ENCODE assay signal across 8 mouse cellular contexts in genomic region chr7:107371126-107371920, GRCm38 (mm10). TPM values are rescaled to one million over a fixed set of nuclear protein-coding genes. Genes with fewer than 3 reads are reported as not detected.
A peak's percentile ranks its signal among the peaks of the same experiment; 100 is the strongest.
DNase-seq lines count a peak whose midpoint lies in the region; ATAC-seq and TF ChIP-seq lines count a peak whose summit lies in the region.

No protein-coding gene starts in this region.

- no peak for DNase-seq in layer of hippocampus, adult 2 months (ENCODE audit: low spot score in 2 of 2)
- DNase-seq in layer of hippocampus, adult 8-10 months (ENCODE audit: low spot score in 2 of 2): no peak
- DNase-seq in kidney, postnatal 0 days (ENCODE audit: low spot score): peak; percentile 4
- no peak for DNase-seq in adipocyte (ENCODE audit: low spot score)
- DNase-seq in ovary, postnatal 10 days (ENCODE audit: low spot score): no peak

- no peaks in the 10 kb centered on the region for H3K9me3 ChIP-seq in forebrain, embryonic 13.5 days (replicated peaks)
- no peaks in the 10 kb centered on the region for H3K9me3 ChIP-seq in kidney, postnatal 0 days (replicated peaks; ENCODE audit: low read length)
- H3K9me3 ChIP-seq in midbrain, embryonic 15.5 days: no peaks in the 10 kb centered on the region

- peak overlapping the region; percentile 69 for H3K9ac ChIP-seq in forebrain, embryonic 13.5 days
- H3K9ac ChIP-seq in kidney, postnatal 0 days (ENCODE audit: low read depth, low read length): peak overlapping the region; percentile 47; the same call in 1 of the 2 replicates
- peak overlapping the region; percentile 44 for H3K9ac ChIP-seq in midbrain, embryonic 15.5 days

- H3K4me3 ChIP-seq in layer of hippocampus, adult 2 months: peak overlapping the region; percentile 69
- H3K4me3 ChIP-seq in brown adipose tissue, adult 24 weeks (ENCODE audit: insufficient read depth, low read depth, low read length): peak overlapping the region; percentile 50
- peak overlapping the region; percentile 70 for H3K4me3 ChIP-seq in forebrain, embryonic 13.5 days
- H3K4me3 ChIP-seq in kidney, postnatal 0 days (replicated peaks; ENCODE audit: low read depth, low read length): peak overlapping the region; percentile 68
- H3K4me3 ChIP-seq in midbrain, embryonic 15.5 days: peak overlapping the region; percentile 53

- H3K4me2 ChIP-seq in forebrain, embryonic 13.5 days: peak overlapping the region; percentile 92
- H3K4me2 ChIP-seq in kidney, postnatal 0 days (ENCODE audit: low read length): peak overlapping the region; percentile 98
- peak overlapping the region; percentile 72 for H3K4me2 ChIP-seq in midbrain, embryonic 15.5 days

- no peaks in the 10 kb centered on the region; the same call in 1 of the 2 replicates for H3K4me1 ChIP-seq in brown adipose tissue, adult 24 weeks (ENCODE audit: control insufficient read depth, insufficient read depth, insufficient read length, low read length)
- peaks cover 18% of the 10 kb centered on the region for H3K4me1 ChIP-seq in forebrain, embryonic 13.5 days
- H3K4me1 ChIP-seq in kidney, postnatal 0 days (replicated peaks; ENCODE audit: insufficient read depth, low read length): no peaks in the 10 kb centered on the region
- H3K4me1 ChIP-seq in midbrain, embryonic 15.5 days: peaks cover 20% of the 10 kb centered on the region; the same call in 1 of the 2 replicates

- peak; percentile 64 for ATAC-seq in forebrain, embryonic 13.5 days
- ATAC-seq in kidney, postnatal 0 days (replicated peaks; ENCODE audit: low FRiP score, low read depth): peak; percentile 41
- peak; percentile 1 for ATAC-seq in midbrain, embryonic 15.5 days (replicated peaks)

- WGBS in forebrain, embryonic 13.5 days: 1% methylated on average over 40 of the region's 45 CpGs
- WGBS in kidney, postnatal 0 days: 3% methylated on average over 44 of the region's 45 CpGs
- WGBS in midbrain, embryonic 15.5 days: 3% methylated on average over 45 of the region's 45 CpGs

- no peak overlapping the region for H3K27ac ChIP-seq in layer of hippocampus, adult 2 months
- no peak overlapping the region for H3K27ac ChIP-seq in brown adipose tissue, adult 24 weeks (replicated peaks; ENCODE audit: low read depth, low read length)
- H3K27ac ChIP-seq in forebrain, embryonic 13.5 days: no peak overlapping the region
- H3K27ac ChIP-seq in kidney, postnatal 0 days: no peak overlapping the region
- H3K27ac ChIP-seq in midbrain, embryonic 15.5 days: peak overlapping the region; percentile 57; the same call in 1 of the 2 replicates

- no peaks in the 10 kb centered on the region for H3K36me3 ChIP-seq in forebrain, embryonic 13.5 days (ENCODE audit: poor library complexity, severe bottlenecking)
- H3K36me3 ChIP-seq in kidney, postnatal 0 days (ENCODE audit: insufficient read depth, low read length): no peaks in the 10 kb centered on the region
- H3K36me3 ChIP-seq in midbrain, embryonic 15.5 days (replicated peaks): no peaks in the 10 kb centered on the region

- no peak for TF ChIP-seq CTCF in layer of hippocampus, adult 2 months (conservative IDR thresholded peaks at IDR 0.05)
- TF ChIP-seq CTCF in kidney, postnatal 0 days (IDR thresholded peaks at IDR 0.05; ENCODE audit: low read depth): no peak

- peaks cover 25% of the 10 kb centered on the region for H3K27me3 ChIP-seq in forebrain, embryonic 13.5 days
- H3K27me3 ChIP-seq in kidney, postnatal 0 days (ENCODE audit: insufficient read depth, low read length): 0 out of 2 replicates have a peak, but pooled peaks cover 6% of the 10 kb centered on the region
- H3K27me3 ChIP-seq in midbrain, embryonic 15.5 days (replicated peaks): peaks cover 17% of the 10 kb centered on the region; the same call in 1 of the 2 replicates

RNA-seq across cellular contexts. Expression of gene Syt9, which starts 0.8 kb away (rescaled TPM):
- 1 to 10 TPM; 4.4 to 5.0 TPM for total RNA-seq in layer of hippocampus, adult 2 months (2021)
- total RNA-seq in layer of hippocampus, adult 8-10 months (2022): 1 to 10 TPM; 4.7 to 6.4 (median 6.0) TPM
- not detected in 2 replicates for polyA plus RNA-seq in brown adipose tissue, adult 24 weeks (2012; ENCODE audit: insufficient read depth, insufficient read length, missing spikeins)
- polyA plus RNA-seq in forebrain, embryonic 13.5 days (2015; fragmentation: Nextera tagmentation; extraction: Ambion mirVana): 4.6 and 5.2 TPM in 2 replicates
- polyA plus RNA-seq in kidney, postnatal 0 days (2015; fragmentation: Nextera tagmentation; extraction: Ambion mirVana): 2.2 and 3.2 TPM in 2 replicates
- polyA plus RNA-seq in midbrain, embryonic 15.5 days (2015; fragmentation: Nextera tagmentation; extraction: Ambion mirVana): 10.0 and 12.1 TPM in 2 replicates

Comparison
In these comparisons a context has a peak if more than half of its experiments do, and no peak if none do; other contexts are left out.
1. ATAC-seq: peak in every context shown above with its lines; median percentile 64 in forebrain, embryonic 13.5 days; 41 in kidney, postnatal 0 days; 1 in midbrain, embryonic 15.5 days.